Mouse (Mus musculus) kidney, adult 9 months (tissue): ENCODE results near the gene Abhd17b.
"Not testable (repeated sequence)": the region's sequence is repeated elsewhere in the genome, so short reads cannot be mapped to it uniquely, and the experiment has no call there.

Experiments used
- DNase-seq: peaks from one replicate; pipeline ENCODE4 v3.0.0; 2022

Abhd17b gene

DNA sequence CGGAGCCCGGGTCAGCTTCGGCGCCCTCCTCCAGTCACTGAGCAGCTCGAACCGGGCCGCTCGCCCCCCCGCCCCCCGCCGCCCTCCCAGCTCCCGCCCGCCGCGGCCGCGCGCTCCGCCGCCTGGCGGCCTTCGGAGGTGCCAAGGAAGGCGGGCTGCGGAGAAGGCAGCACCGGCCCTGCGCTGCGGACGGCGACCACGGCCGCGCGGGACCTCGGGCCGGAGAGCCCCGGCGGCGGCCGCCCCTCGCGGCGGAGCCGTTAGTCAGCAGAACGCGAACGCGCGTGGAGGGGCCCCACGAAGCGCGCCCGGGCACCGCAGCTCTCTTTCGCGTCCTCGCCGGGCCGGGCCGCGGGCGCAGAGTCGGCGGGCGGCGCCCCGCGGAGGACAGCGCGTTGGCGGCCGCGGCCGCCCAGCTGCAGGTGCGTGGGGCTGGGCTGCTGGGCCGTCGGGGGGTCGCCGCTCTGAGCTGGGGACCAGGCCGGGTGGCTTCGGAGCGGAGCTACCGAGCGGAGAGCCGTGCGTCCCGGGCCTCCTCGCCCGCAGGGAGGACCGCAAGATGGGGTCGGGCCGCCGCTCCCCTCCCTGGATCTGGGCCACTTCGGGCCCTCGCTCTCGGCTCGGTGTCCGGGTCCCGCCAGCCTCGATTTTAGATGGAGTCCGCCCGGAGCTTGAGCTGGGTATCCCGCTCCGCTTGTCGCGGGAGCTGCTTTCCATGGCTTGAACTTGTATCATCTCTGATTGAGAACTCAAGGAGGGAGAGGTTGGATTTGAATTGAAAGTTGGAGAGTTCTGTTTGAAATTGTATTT lies at the start of gene Abhd17b:
Abhd17b (plus strand) TSS at position 14 of the 810 bp plus-strand sequence.
- DNase-seq, result peak; percentile 57

- peak; percentile 24 for DNase-seq
These were observed 49.1 kb upstream of the Abhd17b start for GRCm38 (mm10) chr19:21603836-21604235.

DNA sequence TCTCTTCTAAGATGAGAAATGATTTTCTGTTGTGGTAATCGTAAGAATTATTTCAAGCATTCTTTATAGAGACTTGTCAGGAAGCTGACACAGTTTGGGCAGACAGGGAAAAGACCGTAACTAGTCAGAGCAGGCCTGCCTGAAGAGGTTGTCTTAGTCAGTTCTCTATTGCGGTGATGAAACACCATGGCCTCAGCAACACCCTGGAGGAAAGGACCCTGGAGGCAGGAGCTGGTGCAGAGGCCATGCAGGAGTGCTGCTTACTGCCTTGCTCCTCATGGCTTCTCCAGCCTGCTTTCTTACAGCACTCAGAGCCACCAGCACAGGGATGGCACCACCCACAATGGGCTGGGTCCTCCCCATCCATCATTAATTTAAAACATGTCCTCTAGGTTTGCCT lies 47.7 kb upstream of the Abhd17b start:
- DNase-seq, result no peak

- DNase-seq, result no peak
These were observed 42.7 kb upstream of the Abhd17b start for GRCm38 (mm10) chr19:21610240-21610639.

DNA sequence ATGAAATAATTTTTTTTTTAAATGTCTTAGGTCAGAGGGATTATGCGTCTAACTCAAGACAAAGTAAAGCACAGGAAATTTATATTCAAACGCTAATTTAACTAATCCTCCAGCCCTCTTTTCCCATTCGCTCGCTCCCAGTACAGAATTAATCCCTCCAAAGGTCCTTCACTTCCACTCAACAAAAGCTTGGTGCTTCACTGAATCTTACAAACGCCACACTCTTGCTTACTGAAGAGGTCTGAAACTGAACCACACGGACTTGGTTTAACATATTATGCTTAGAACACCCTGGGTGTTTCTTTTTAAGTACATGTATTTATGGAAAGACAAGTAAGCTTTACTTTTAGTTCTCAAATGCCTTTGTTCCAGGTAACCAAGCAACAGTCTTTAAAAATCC lies 41.7 kb upstream of the Abhd17b start:
- DNase-seq, result no peak

GRCm38 (mm10) chr19:21611725-21612575 lies 41.0 kb upstream of the Abhd17b start:
- no peak for DNase-seq

DNA sequence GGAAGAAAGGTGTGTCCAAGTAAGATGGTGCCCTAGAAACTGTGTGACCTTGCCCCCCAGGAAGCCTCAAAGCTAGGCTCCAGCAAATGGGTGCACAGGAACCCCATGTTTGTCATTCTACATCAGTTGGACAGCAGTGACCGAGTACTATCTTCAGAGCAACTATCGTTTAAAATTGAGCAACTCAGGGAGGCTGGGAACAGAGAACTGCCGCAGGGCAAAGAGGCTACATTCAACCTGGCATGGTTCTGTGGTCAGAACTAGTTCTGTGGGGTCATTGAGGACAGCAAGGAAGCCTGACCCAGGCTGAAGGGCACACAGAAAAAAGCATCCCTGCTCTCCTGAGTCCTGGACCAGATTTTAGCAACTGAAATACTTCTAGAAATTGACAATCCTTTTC lies 37.2 kb upstream of the Abhd17b start:
- DNase-seq, result no peak

GRCm38 (mm10) chr19:21623410-21624147 lies 29.4 kb upstream of the Abhd17b start:
- DNase-seq, result no peak

GRCm38 (mm10) chr19:21624148-21624535 lies 28.8 kb upstream of the Abhd17b start:
- DNase-seq, result peak; percentile 24

DNA sequence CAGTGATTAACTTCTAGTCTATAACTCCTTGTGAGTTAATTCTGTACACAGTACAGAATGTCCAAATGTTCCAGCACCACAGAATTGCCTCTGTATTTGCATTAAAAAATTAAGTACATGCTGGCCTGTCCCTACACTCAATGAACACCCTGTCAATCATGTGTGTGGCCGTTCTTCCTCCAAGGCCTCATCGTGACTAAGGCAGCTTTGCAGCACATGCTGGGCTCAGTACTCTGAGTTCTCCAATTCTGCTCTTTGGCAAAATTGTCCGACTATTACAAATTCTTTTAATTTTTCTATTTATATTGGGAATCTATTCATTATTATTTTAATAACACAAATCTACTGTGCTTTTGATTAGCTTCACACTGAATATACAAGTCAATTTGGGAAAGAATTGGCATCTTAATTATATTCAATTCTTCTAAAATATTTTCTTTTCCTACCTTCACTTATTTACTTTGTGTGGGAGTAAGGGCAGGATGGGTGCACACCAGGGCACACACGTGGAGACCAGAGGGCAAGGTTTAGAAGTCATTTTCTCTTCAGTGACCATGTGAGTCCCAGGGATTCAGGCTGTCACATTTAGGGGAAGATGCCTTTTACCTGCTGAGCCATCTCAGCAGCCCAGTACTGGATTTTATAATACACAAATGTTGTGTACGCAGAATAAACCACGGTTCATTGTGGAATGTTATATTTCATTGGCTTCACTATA lies 26.6 kb upstream of the Abhd17b start:
- no peak for DNase-seq

GRCm38 (mm10) chr19:21628440-21628839 lies 24.5 kb upstream of the Abhd17b start:
- not testable (repeated sequence) for DNase-seq

GRCm38 (mm10) chr19:21629030-21629429 lies 24.0 kb upstream of the Abhd17b start:
- no peak for DNase-seq

GRCm38 (mm10) chr19:21629501-21629900 lies 23.5 kb upstream of the Abhd17b start:
- no peak for DNase-seq

DNA sequence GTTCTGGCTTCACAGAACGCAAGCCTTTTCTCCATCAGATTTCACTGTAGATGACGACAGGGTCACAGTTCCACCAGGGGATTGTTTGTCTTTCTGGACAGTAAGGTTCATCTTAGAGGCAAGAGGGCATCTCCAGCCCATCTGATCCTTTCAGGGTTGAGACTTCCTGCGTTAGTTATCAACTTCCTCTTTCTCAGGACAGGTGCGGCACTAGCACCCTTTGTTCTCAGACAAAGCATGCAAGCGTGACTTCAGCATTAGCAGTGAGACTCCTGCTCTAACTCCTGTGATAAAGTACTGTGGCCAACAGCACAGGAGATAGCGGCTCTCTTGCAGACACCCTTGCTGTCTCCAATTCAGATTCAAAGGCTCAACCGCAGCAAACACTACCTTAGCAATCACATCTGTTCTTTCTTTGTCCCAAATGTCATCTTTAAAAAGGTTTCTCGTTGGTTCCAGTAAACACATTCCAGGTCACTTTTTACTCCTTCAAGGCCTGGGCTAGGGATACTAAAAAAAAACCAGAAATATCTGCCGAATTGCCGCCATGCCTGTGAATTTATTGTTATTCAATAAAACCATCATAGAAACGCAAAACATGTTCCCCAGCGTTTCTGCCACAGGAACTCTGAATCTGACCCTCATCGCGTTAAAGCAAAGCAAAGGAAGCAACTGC lies 22.2 kb upstream of the Abhd17b start:
- peak; percentile 42 for DNase-seq

DNA sequence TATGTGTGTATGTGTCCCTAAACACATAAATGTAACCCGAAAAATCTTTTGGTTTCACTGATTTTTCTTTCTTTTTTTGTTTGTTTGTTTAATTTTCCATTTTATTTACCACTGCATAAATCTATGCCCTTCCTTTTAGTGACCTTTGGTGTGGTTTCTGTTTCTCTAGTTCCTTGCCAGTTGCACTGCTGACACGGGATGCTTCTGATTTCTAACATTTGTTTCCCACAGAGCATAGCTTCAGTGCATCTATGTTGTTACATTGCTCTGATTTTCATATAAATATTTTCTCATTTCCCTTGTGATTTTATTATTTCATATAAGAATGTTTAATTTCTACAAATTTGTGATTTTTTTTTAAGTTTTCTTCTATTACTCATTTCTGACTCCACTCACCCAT lies 17.6 kb upstream of the Abhd17b start:
- no peak for DNase-seq

DNA sequence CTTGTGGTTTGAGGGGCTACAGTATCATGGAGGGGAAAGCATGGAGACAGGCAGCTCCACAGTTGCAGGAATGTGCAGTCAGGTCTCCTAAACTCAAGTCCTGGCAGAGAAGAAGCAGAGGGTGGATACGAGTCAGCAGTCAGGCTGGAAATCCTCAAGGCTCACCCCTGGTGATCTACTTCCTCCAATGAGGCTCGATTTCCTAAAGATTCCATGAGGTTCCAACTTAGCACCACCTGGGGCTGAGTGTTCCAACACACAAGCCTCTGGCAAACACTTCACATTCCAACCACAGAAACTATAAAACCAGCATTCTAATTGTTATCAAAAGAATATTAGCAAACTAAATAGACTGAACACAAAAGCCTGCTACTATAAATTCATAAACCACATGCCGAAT lies 16.1 kb upstream of the Abhd17b start:
- DNase-seq, result no peak

GRCm38 (mm10) chr19:21637672-21638071 lies 15.3 kb upstream of the Abhd17b start:
- no peak for DNase-seq

DNA sequence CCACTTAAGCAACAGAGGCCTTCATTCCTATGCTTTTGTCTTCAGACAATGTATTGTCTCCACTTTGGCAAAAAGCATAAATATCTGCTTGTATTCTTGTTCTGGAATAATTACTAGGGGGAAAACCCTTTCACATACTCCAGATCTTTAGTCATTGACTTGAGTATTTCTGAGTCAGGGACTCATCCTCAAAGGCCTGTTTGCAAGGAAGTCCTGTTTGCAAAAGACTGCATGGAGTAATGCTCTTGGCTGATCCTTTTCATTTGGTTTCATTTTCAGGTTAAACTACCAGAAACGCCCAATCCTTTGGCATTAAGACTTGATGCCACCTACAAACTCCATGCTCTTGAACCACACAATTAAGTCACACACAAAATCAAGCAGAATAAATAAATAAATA lies 9.1 kb upstream of the Abhd17b start:
- no peak for DNase-seq

DNA sequence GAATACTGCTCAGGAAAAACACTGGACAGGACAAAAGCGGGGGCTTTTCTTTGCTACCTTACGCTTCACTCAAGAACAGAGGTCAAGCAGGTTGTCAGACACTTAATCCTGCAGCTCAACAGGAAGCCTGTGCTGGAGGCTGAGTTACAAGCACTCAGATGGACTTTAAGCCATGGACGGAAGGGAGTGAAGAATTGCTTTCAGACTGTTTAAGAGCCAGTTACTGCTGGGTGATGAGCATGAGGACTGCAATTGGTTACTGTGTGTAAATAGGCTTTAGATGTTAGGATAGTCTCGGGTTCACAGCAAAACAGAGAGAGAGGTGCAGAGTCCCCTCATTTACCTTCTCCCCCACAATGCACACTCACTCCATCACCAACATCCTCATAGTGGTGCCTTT lies 7.7 kb upstream of the Abhd17b start:
- peak; percentile 41 for DNase-seq

GRCm38 (mm10) chr19:21646142-21646541 lies 6.8 kb upstream of the Abhd17b start:
- no peak for DNase-seq

DNA sequence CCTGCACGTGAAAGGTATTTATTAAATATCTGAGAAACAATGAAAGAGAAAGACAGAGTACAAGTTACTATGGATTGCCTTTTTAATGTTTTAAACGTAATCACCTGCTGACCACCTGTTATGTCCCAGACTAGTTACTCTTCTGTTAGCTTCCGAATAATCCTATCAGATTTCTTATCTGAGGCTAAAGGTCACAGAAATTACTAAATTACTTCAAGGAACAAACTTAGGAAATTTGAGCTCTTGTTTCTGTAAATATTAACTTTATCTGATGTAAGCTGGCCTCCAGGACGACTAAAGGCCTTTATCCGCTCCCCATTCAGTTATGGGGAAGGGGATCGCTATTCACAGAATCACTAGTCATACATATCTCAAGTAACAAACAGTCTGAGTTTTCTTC lies 1.3 kb upstream of the Abhd17b start:
- DNase-seq, result no peak
